Mouse (Mus musculus): Measurements from ENCODE around the gene Slc9a3. TPM values are rescaled to one million over a fixed set of nuclear protein-coding genes. Genes with fewer than 3 reads are reported as not detected.

Slc9a3 gene
- under 1 TPM; 0.13 to 0.32 TPM for total RNA-seq (2021)
- long read RNA-seq, experiment 1: 0 reads
- long read RNA-seq, experiment 2: 0 reads

GRCm38 (mm10) chr13:74121141-74121602 is at the start of gene Slc9a3:
Slc9a3 (plus strand) TSS chr13:74121457.
- DNase-seq: no peak

DNA sequence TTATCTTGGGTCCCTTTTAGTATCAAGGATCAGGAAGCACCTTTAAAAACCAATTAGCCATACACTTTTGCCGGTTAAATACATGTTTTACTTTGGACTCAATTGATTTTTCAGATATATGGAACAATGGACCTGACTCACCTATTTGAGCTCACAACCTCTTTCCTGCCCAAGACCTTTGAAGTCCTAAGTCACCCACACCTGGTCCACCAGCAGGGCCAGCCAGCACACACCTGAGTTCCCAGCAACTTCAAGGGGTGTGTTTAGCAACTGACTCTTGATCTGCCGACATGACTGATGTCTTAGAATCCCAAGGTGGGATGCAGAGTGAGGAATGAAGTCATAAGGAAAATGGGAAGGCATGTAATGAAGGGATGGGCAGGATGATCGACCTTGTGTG is 49.5 kb upstream of the Slc9a3 start:
- no peak for DNase-seq

- no peak for DNase-seq
Measured at GRCm38 (mm10) chr13:74073369-74073768, 47.9 kb upstream of the Slc9a3 start.

- no peak for DNase-seq
Measured at GRCm38 (mm10) chr13:74090265-74090664, 31.0 kb upstream of the Slc9a3 start.

GRCm38 (mm10) chr13:74095936-74096335 is 25.3 kb upstream of the Slc9a3 start:
- DNase-seq: no peak

GRCm38 (mm10) chr13:74096715-74097363 is 24.4 kb upstream of the Slc9a3 start:
- no peak for DNase-seq

DNA sequence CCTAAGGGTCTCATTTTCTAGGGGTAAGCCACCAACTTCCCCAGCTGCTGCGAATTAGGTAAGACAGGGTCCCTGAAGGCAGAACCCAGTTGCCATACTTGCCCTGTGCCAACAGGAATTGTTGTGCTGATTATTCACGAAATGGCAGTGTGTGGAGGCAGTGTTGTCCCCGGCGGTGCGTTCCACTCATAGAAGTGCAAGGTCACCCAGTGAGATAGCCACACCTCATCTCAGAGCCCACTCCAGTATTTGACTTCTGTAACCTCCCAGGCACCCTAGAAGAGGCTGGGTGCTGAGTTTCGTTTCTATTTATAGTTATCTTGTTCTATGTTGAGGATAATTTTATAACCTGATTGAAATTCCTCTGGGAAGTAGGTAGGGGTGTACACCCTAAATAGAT is 22.3 kb upstream of the Slc9a3 start:
- DNase-seq: no peak

DNA sequence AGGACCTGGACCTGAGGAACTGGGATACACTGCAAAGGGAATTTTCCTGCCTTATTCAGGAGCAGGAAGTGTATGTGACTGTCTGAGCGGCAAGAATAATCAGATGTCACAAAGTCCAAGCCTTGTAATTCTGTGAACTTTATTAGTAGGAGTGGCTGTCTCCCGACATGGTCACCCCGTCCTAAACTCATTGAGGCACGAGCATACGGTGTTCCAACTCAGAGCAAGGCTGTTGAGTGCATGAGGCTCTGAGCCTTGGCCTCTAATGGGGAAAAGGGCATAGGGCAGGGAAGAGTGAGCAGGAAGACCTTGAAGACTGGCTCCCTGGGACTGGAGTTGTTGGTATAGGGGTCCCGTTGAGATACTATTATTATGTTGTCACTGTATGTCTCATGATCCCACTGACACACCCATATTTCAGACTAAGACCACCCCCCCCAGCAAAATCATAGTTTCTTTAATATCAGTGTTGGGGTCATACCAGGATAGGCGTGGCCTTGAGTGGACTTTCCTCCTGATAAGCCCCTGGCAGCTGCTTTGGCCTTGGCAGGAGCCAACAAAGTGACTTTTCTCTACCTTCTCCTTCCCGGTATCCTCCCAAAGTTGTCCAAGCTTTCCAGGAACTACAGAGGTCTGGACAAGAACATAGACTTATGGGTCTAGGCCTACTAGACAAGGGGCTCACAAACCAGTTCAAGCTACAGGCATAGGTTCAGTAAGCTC is 19.0 kb upstream of the Slc9a3 start:
- no peak for DNase-seq

DNA sequence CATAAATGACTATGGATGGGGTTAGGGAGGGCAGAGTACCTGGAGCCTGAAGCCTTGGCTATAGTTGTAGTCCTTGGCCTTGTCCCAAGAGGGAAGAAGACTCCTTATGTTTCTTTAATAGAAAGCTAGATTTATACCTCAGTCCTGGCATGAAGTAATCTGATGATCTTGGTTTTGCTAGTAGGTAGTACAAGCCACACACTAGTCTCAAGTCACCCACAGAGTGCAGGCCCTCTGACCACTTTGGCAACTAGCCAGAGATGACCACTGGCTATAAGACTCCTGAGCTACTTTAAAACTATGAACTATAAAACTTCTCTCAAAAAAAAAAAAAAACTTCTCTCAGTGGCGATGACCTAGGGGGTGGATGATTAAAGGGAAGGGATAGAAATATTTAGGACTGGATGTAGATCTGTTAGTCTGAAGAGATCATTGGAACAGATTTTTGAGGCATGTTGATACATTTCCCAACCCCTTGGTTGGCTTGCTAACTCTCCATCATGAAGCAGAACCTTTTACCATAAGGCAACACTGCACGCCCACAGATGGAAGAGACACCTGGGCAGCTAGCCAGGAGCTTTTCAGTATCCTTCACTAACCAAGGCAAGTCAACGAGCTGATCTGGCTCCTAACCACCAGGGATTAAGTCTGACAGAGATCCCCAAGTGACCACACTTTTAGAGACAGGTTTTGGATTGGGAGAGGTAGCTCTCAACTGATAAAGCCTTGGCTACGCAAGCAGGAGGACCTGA is 18.2 kb upstream of the Slc9a3 start:
- DNase-seq: no peak

- DNase-seq: no peak
Measured at GRCm38 (mm10) chr13:74104417-74104816, 16.8 kb upstream of the Slc9a3 start.

- no peak for DNase-seq
Measured at GRCm38 (mm10) chr13:74107410-74107809, 13.8 kb upstream of the Slc9a3 start.

DNA sequence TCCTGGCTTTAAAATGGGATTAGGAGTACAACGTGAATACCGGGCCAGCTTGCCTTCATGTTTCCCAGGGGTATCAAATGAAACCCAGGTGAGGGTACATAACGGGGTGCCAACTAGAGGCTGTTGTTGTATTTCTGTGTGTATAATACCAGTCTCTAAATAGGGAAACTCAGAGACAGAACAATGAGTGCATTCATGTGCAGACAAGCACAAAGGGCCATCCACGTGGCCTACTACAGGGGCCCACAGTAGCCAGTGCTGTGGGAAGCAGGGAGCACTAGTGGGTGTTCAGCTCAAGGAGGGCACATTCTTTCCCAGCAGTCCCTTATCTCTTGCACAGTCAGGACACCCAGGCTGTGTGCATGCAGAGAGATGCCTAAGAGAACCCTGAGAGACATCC is 8.7 kb upstream of the Slc9a3 start:
- DNase-seq: no peak

GRCm38 (mm10) chr13:74113626-74114191 is 7.5 kb upstream of the Slc9a3 start:
- no peak for DNase-seq

GRCm38 (mm10) chr13:74121795-74122330 is 606 bp downstream of the Slc9a3 start:
- DNase-seq: no peak

DNA sequence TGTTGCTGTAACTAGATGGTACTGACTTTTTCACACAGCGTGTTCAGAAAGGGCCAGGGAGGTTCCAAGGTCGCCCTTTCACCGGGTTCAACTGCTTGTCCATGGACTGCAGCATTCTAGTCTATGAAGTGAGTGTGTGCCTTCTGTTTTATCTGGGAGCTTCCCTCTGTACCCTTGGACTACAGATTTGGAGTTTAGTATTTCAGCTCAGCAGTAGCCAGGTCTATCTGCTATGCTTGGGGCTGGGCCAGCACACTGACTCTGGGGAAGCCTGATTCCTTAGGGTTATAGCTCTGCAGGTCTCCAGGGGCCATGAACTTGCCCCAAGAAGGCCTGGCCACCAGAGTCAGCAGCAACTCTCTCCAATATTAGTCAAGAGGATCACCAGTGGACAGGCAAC is 1.4 kb downstream of the Slc9a3 start:
- no peak for DNase-seq

DNA sequence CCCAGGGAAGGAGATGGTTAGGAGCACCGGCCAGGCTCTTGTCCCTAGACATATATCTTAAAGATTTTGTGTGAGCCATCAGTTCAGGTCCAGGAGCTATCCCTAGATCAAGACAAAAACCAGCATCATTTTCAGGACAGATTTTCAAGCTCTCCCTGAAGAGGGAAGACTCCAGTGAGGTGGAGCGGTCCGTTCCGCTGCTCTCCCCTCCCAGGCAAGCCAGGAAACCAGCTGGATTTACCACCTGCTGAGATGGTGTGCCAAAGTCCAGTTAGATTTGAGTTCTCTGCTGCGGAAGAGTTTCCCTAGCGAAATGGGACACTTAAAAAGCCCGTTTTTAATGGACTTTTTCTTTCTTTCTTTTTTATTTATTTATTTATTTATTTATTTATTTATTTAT is 6.3 kb downstream of the Slc9a3 start:
- no peak for DNase-seq

- no peak for DNase-seq
Measured at GRCm38 (mm10) chr13:74129909-74130308, 8.7 kb downstream of the Slc9a3 start.

- DNase-seq: no peak
Measured at GRCm38 (mm10) chr13:74138906-74139647, 17.8 kb downstream of the Slc9a3 start.

DNA sequence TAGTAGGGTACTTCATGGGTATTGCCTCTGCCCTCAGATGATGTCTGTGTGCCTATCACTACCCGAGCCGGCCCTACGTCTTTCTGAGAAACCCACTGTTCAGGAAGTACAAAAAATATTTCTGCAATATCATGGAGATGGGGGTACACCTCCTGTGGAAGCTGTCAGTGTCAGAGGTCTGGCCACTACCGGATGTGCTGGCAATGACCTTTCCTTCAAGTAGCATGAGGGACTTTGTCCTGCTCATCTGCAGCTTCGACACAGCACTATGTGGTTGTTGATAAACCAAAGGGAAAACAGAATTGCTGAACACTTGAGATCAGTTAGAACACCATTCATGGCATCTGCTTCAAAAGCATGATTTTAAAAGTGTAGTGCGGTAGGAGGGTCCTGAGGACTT is 19.5 kb downstream of the Slc9a3 start:
- DNase-seq: no peak

GRCm38 (mm10) chr13:74143282-74143681 is 22.0 kb downstream of the Slc9a3 start:
- DNase-seq: no peak

GRCm38 (mm10) chr13:74144120-74144884 is 23.0 kb downstream of the Slc9a3 start:
- no peak for DNase-seq

Data from gastrocnemius, postnatal 25 days (tissue).